Mouse (Mus musculus): ENCODE data around the gene Adgrl3. TPM values are rescaled to one million over a fixed set of nuclear protein-coding genes. Genes with fewer than 3 reads are reported as not detected.
A peak's percentile ranks its signal among the peaks of the same experiment; 100 is the strongest.

Gene Adgrl3
- 45.7 and 64.4 TPM in 2 replicates for polyA plus RNA-seq (2012; rRNA removed)

- peak; percentile 51 to 82 for DNase-seq (ENCODE audit: extremely low spot score in 1 of 2, low spot score in 1 of 2)
These were observed at the start of gene Adgrl3 for GRCm38 (mm10) chr5:81019590-81020254. Gene Adgrl3 (plus strand): TSS chr5:81020138.

- DNase-seq (ENCODE audit: extremely low spot score in 1 of 2, low spot score in 1 of 2) = no peak
These were observed 772 bp upstream of the Adgrl3 start for GRCm38 (mm10) chr5:81019166-81019565.

DNA sequence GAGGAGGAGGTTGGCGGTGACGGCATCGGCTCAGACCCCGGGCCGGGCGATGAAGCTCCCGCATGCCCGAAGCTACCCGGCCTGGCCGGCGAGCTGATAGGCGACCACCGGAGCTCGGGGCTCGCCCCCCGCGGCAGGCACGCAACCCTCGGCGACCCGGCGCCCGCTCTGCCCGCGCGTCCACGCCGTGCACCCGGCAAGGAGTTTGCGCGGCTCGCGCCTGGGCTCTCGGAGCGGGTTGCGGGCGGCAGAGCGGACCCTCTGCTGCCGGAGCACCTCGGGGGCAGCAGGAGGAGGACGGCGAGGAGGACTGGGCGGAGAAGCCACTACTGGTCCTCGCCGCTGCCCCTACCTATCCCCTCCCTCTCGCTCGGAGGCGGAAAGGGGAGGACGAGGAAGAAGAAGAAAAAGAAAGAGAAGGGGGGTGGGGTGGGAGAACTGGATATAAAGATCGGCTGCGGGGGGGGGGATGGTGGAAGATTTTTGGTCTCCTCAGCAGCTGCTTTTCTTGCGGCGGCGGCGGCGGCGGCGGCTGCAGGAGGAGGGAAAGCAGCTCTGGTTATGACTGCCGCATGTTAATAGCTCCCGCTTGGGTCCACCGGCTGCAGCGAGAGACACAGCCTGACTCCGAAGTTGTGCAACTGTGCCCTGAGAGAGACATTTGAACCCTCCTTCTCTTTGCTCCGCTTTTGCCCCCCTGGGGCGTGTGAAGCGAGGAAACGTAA is 505 bp downstream of the Adgrl3 start:
- DNase-seq (ENCODE audit: extremely low spot score in 1 of 2, low spot score in 1 of 2) = peak; percentile 30 to 59

- DNase-seq (ENCODE audit: extremely low spot score in 1 of 2, low spot score in 1 of 2) = no peak
These were observed 1.0 kb downstream of the Adgrl3 start for GRCm38 (mm10) chr5:81021006-81021320.

DNA sequence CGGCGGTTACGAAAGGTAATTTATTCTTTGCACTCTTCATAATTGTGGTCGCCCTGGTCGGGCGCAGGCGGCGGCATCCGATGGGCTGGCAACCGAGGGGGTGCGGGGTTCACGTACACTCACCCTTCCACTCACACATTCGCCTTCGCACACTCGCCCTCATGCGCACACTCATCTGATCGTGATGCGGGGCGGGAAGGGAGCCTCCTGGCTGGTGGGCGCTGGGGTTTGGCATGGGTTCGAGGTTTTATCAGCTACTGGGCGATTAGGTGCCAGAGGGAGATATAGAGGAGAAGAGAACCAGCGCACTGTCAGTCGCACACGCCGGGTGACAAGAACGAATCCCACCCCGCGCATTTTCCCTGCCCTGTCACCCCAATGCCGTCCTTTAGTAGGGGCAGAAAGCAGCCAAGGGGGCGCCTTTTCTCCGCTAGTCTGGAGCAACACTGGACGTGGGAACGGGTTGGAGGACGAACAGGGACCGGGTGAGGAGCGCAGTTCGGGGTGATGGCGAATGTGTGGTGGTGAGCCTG is 1.5 kb downstream of the Adgrl3 start:
- peak; percentile 18 to 66 for DNase-seq (ENCODE audit: extremely low spot score in 1 of 2, low spot score in 1 of 2)

- DNase-seq (ENCODE audit: extremely low spot score in 1 of 2, low spot score in 1 of 2) = peak; percentile 21 to 37
These were observed 1.9 kb downstream of the Adgrl3 start for GRCm38 (mm10) chr5:81021864-81022305.

DNA sequence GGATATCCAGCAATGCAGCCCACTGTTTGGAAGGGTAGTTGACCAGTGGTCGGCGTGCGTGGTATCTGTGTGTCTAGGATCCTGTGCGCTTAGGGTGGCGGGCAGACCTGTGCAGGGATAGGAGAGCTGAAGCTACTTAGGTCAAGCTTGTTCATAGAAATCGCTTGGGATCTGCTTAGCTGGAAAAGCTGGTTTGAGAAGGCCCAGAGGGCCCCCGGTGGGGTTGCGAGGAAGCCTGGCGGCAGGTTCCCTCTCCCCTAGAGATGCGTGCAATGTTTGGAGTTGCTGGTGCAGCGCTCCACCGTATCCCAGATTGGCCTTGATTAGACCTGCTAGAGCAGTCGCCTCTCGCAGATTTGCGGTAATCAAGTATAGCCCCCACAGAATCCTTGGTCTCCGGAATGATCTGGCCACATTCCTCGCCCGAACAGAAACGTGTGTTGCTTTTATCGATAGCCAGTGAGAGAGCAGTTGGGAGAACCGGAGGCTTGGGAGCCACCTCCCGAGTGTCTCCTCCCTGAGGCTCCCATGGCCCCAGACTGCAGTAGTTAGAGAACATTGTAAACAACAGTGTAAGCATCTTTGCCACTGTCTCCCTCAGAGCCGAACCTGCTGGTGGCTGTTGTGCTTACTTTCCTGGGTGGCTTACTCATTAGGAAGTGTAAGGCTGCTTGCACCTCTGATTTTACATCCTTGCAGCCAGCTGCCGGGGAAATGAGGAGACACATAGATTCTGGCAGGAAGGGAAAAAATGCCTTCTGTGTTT is 2.6 kb downstream of the Adgrl3 start:
- DNase-seq (ENCODE audit: extremely low spot score in 1 of 2, low spot score in 1 of 2) = peak in 1 of 2 experiments; percentile 53

GRCm38 (mm10) chr5:81023923-81024715 is 4.2 kb downstream of the Adgrl3 start:
- no peak for DNase-seq (ENCODE audit: extremely low spot score in 1 of 2, low spot score in 1 of 2)

- peak; percentile 29 to 36 for DNase-seq (ENCODE audit: extremely low spot score in 1 of 2, low spot score in 1 of 2)
These were observed 8.9 kb downstream of the Adgrl3 start for GRCm38 (mm10) chr5:81028875-81029274.

GRCm38 (mm10) chr5:81037091-81037490 is 17.2 kb downstream of the Adgrl3 start:
- no peak for DNase-seq (ENCODE audit: extremely low spot score in 1 of 2, low spot score in 1 of 2)

DNA sequence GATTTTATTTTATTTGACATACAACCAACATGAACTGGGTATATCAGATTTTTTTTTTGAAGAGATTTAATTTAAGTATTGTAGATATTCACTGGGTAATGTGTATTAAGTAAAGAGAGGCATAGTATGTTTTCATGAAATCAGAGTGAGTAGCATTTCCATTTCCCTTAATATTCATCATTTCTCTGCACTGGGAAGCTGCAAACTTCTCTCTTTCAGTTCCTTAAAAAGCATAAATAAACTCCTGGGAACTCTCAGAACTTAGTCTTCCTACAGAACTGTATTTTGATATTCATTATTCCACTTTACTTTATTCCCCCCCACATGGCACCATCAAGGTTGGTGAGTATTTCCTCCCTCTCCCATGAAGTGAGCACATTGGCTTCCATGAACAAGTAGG is 23.9 kb downstream of the Adgrl3 start:
- no peak for DNase-seq (ENCODE audit: extremely low spot score in 1 of 2, low spot score in 1 of 2)

DNA sequence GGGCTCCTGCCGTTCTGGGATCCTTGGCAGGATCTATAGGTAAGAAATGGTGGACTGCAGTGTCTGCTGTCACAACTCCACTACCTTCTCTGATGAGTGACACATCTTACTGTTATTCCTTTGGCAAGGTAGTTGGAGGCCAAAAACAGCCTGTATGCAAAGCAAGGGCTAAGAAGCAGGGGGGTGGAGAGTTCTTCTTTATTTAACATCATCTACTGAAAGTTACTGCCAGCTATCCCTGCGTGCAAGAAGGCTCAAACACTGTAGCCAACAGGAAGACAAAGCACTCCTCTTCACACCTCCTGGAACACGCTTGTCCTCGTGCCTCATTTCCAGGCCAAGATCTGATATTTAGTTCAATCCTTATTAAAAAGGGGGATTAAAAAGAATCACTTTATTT is 26.2 kb downstream of the Adgrl3 start:
- no peak for DNase-seq (ENCODE audit: extremely low spot score in 1 of 2, low spot score in 1 of 2)

DNA sequence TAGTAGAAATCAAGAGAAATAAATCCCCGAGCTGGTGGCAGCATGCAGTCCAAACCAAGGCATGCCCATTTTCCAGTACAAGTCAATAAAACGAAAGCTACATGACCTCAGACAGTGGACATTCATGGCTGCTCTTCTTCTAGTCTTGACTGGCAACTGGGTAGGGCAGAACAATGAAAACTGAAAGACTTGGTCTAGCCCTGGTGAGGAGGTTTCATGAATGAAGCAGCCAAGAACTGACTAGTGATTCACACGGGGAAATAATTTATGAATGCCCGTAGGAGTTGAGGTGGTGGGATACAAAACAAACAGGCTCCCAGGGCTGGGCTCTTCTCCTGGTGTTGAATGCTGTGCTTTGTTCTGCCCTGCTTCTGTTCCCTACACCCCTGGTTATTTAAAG is 34.7 kb downstream of the Adgrl3 start:
- DNase-seq (ENCODE audit: extremely low spot score in 1 of 2, low spot score in 1 of 2) = no peak

- no peak for DNase-seq (ENCODE audit: extremely low spot score in 1 of 2, low spot score in 1 of 2)
These were observed 35.3 kb downstream of the Adgrl3 start for GRCm38 (mm10) chr5:81055253-81055652.

- DNase-seq (ENCODE audit: extremely low spot score in 1 of 2, low spot score in 1 of 2) = no peak
These were observed 38.2 kb downstream of the Adgrl3 start for GRCm38 (mm10) chr5:81058122-81058521.

GRCm38 (mm10) chr5:81060950-81061349 is 41.0 kb downstream of the Adgrl3 start:
- DNase-seq (ENCODE audit: extremely low spot score in 1 of 2, low spot score in 1 of 2) = no peak

DNA sequence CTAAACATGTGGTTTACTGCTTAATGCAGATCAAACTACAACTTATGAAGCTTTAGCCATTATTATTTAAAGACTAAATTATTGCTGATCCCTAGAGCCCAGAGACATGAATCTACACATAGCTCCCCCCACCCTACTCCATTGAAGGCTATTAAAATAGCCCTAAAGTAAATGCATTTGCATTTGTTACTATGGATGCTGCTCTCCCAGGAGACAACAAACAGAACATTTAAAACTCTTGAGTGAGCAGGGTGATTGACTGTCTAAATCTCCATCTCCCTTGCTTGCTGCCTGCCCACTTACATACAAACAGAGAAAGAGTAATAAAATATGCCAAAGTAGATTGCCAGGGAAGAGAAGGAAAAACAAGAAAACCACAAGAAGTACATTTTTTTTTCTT is 41.4 kb downstream of the Adgrl3 start:
- no peak for DNase-seq (ENCODE audit: extremely low spot score in 1 of 2, low spot score in 1 of 2)

DNA sequence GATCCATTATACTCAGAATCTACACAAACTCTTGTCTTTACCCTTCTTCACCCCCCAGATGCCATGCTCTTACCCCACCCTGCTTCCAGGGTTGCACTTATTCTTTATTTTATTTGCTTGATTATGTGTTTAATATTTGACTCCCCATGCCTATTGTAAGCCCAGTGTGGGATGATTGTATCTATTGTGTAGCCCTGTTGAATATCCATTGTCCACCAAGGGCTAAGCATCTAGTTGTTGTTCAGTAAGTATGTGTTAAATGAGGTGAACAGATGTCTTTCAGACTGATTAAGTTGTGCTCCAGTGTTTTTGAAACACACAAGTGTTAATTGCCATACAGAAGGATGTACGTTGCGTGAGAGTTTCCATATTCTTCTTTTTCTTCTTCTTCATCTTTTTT is 44.1 kb downstream of the Adgrl3 start:
- DNase-seq (ENCODE audit: extremely low spot score in 1 of 2, low spot score in 1 of 2) = no peak

DNA sequence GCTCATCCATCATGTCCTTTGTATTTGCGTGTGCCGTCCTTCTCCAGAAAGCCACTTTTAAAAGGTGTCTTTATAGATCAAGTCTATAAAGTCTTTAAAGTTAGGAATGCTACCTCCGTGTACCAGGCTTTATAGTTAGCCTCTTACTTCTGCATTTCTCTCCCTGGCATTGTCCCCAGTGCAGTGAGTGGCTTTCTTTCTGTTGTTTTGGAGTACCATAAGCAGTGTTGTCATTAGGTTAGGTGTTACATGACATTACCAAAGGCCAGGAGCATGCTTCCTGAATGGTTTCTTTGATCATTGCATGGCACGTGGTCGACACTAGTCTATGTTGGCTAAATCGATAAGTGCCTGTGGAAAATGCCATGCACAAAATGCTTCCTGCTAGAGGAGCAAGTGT is 48.2 kb downstream of the Adgrl3 start:
- DNase-seq (ENCODE audit: extremely low spot score in 1 of 2, low spot score in 1 of 2) = no peak

DNA sequence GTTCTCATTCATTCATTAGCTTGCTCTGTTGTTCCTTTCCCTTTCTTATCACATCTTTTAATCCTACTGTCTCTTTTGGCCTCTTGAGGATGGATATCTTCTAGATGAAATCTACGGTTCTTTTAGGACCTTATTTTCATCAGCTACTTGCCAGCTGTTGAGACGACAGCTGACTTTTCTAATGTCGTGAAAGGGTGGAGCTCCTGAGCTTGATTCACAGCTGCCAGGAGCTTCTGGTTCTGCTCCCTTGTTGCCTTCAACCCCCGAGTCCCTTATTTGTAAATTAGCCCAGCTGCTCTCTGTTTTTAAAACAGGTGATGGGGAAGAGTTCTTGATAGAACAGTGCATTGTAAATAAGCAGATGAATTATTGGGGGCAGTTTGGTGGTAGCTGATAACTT is 48.9 kb downstream of the Adgrl3 start:
- DNase-seq (ENCODE audit: extremely low spot score in 1 of 2, low spot score in 1 of 2) = no peak

Data from frontal cortex, adult 2 months (tissue).